Mouse (Mus musculus): ENCODE data around the gene Strbp.

DNA sequence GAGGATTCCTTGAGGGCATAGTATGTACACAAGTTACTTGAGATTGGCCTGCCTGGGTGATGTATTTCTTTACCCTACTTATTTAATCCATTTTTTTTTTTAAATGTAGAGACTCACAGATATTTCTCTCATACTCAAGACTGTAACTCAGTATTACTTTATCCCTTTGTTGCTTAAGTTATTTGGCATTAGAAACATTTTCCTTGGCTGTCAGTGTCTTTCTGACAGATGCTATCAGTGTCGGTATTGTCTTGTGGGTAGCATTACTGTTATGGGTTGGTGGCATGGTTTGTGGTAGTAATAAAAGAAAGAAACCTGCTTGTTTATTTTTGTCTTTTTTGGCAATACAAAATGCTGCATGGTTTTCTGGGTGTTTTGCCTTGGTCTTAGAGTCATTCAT is 172.9 kb downstream of the Strbp start:
- TF ChIP-seq CTCF (IDR thresholded peaks at IDR 0.05; ENCODE audit: control insufficient read depth, insufficient read depth, insufficient read length), result no peak
- no peak for TF ChIP-seq MYOD1 (IDR thresholded peaks at IDR 0.05; ENCODE audit: control insufficient read depth, insufficient read length, low read depth)
- TF ChIP-seq MYOG (IDR thresholded peaks at IDR 0.05; ENCODE audit: control insufficient read depth, extremely low read depth, insufficient read length), result no peak
- no peak for TF ChIP-seq MAX (IDR thresholded peaks at IDR 0.05)
- TF ChIP-seq CEBPB (IDR thresholded peaks at IDR 0.05; ENCODE audit: low read depth), result no peak
- no peak for TF ChIP-seq USF1 (IDR thresholded peaks at IDR 0.05; ENCODE audit: low read depth)

All from C2C12 (cell line).